Mouse (Mus musculus) cerebellum, adult 2 months (tissue): ENCODE data around the gene Ern1.

Experiments
- CTCF ChIP-seq: fragments of 200-500 bp; IDR thresholded peaks from 2 replicates; pipeline ENCODE4 v1.5.1; 2011; ENCODE audit warnings: low read depth, mild to moderate bottlenecking, control low read depth, low read length, moderate library complexity, borderline replicate concordance; ENCODE audit not compliant: insufficient read depth
- POLR2A ChIP-seq: fragments of 200-500 bp; IDR thresholded peaks from 2 replicates; pipeline ENCODE4 v1.6.1; 2011; ENCODE audit warnings: low read length, control low read depth, borderline replicate concordance; ENCODE audit not compliant: insufficient read depth

DNA sequence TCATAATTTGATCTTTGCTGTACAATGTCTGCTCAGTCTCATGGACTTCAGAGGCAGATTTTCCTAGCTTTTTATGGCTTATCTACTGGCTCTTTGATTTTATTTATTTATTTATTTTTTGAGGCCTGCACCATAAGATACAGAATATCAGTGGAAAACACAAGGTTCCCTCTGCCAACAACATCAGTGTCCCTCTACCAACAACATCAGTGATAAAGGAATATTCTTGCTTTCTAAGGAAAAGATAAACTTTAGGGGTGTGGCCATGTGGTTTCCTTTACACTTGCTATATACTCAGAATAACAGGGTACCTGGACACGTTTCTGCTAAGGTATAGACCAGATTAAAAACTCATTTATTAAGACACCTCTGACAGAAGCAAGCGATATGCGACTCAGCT is 48.3 kb downstream of the Ern1 start:
- TF ChIP-seq CTCF (no peak), POLR2A (no peak)
